8 mouse cellular contexts compared by ENCODE assay signal in the genomic region with DNA sequence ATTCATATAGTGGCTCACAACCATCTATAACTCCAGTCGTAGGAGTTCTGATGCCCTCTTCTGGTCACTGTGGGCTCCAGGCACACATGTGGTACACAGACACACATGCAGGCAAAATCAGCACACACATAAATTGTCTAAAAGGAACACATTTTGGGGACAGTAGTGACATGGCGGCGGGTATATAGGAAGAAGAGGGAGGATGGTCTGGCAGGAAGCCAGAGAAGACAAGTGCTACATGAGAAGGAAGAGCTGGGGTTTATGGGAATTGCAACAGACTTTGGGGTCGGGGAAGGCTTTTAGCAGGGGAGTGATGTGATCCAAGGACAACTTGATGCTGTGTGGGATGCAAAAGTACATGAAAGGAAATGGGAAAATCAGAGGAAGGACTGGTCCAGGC. TPM values are rescaled to one million over a fixed set of nuclear protein-coding genes. Genes with fewer than 3 reads are reported as not detected.
DNase-seq lines count a peak whose midpoint lies in the region; ATAC-seq and TF ChIP-seq lines count a peak whose summit lies in the region.
"Had no signal": no experiment of that assay in that cellular context is flagged by ENCODE, and none has a peak within 500 bp of the region (broad histone marks: within the 10 kb centered on the region; RNA-seq: fewer than 3 reads in every experiment).

No protein-coding gene starts in this region.

- peaks cover 31% of the 10 kb centered on the region for H3K4me1 ChIP-seq in lung, embryonic 15.5 days
- peaks cover 29% of the 10 kb centered on the region for H3K4me1 ChIP-seq in forebrain, embryonic 13.5 days
- H3K4me1 ChIP-seq in liver, embryonic 12.5 days: peaks cover 35% of the 10 kb centered on the region
- H3K4me1 ChIP-seq in stomach, postnatal 0 days (replicated peaks; ENCODE audit: control insufficient read depth, insufficient read depth): no peaks in the 10 kb centered on the region

- intact Hi-C loops in left cerebral cortex, postnatal 14 days (cut with DNase I): no loop called here

- 63% methylated on average over 4 of the region's 4 CpGs for WGBS in lung, embryonic 15.5 days
- 94% methylated on average over 4 of the region's 4 CpGs for WGBS in forebrain, embryonic 13.5 days
- WGBS in liver, embryonic 12.5 days (ENCODE audit: insufficient replicate concordance): 79% methylated on average over 4 of the region's 4 CpGs
- WGBS in stomach, postnatal 0 days: 78% methylated on average over 4 of the region's 4 CpGs

- H3K9me3 ChIP-seq in lung, embryonic 15.5 days: no peaks in the 10 kb centered on the region
- no peaks in the 10 kb centered on the region for H3K9me3 ChIP-seq in forebrain, embryonic 13.5 days (replicated peaks)
- H3K9me3 ChIP-seq in liver, embryonic 12.5 days (replicated peaks): no peaks in the 10 kb centered on the region
- H3K9me3 ChIP-seq in stomach, postnatal 0 days (ENCODE audit: control insufficient read depth, low read length): no peaks in the 10 kb centered on the region
- H3K9me3 ChIP-seq: megakaryocyte, embryonic 14.5 days had no signal

- no peak for ATAC-seq in lung, embryonic 15.5 days (ENCODE audit: borderline replicate concordance, extremely low read depth, low FRiP score, low TSS enrichment)
- ATAC-seq in forebrain, embryonic 13.5 days: no peak
- no peak for ATAC-seq in liver, embryonic 12.5 days
- no peak for ATAC-seq in stomach, postnatal 0 days (ENCODE audit: low FRiP score, low TSS enrichment)

- H3K27me3 ChIP-seq in lung, embryonic 15.5 days: no peaks in the 10 kb centered on the region
- no peaks in the 10 kb centered on the region for H3K27me3 ChIP-seq in forebrain, embryonic 13.5 days
- no peaks in the 10 kb centered on the region for H3K27me3 ChIP-seq in liver, embryonic 12.5 days (replicated peaks)
- H3K27me3 ChIP-seq in stomach, postnatal 0 days (ENCODE audit: control insufficient read depth, insufficient read depth, low read length): no peaks in the 10 kb centered on the region

- H3K4me2 ChIP-seq in lung, embryonic 15.5 days: peak overlapping the region; percentile 73
- peak overlapping the region; percentile 80 for H3K4me2 ChIP-seq in forebrain, embryonic 13.5 days
- H3K4me2 ChIP-seq in liver, embryonic 12.5 days: peak overlapping the region; percentile 83
- H3K4me2 ChIP-seq in stomach, postnatal 0 days (replicated peaks; ENCODE audit: low read depth): peak overlapping the region; percentile 47

- H3K36me3 ChIP-seq in lung, embryonic 15.5 days: peaks cover 18% of the 10 kb centered on the region
- peaks cover 25% of the 10 kb centered on the region for H3K36me3 ChIP-seq in forebrain, embryonic 13.5 days (ENCODE audit: poor library complexity, severe bottlenecking)
- peaks cover 19% of the 10 kb centered on the region for H3K36me3 ChIP-seq in liver, embryonic 12.5 days
- peaks cover 7% of the 10 kb centered on the region; the same call in 1 of the 2 replicates for H3K36me3 ChIP-seq in stomach, postnatal 0 days (ENCODE audit: control insufficient read depth, insufficient read depth, low read length)

- peak overlapping the region; percentile 65 for H3K4me3 ChIP-seq in lung, embryonic 15.5 days
- H3K4me3 ChIP-seq in forebrain, embryonic 13.5 days: peak overlapping the region; percentile 67
- H3K4me3 ChIP-seq in liver, embryonic 12.5 days: no peak overlapping the region
- peak overlapping the region; percentile 74; the same call in 1 of the 2 replicates for H3K4me3 ChIP-seq in stomach, postnatal 0 days (ENCODE audit: low read depth, low read length)

- peak; percentile 37 for TF ChIP-seq CTCF in stomach, postnatal 0 days (IDR thresholded peaks at IDR 0.05; ENCODE audit: low read depth)

- peak overlapping the region; percentile 94; the same call in 1 of the 2 replicates for H3K27ac ChIP-seq in lung, embryonic 15.5 days
- no peak overlapping the region for H3K27ac ChIP-seq in forebrain, embryonic 13.5 days
- no peak overlapping the region for H3K27ac ChIP-seq in liver, embryonic 12.5 days
- H3K27ac ChIP-seq in stomach, postnatal 0 days (replicated peaks): no peak overlapping the region

- DNase-seq in lung, postnatal 14 days: no peak
- no peak for DNase-seq in stomach, postnatal 0 days (ENCODE audit: low spot score)
- DNase-seq in thymus, postnatal 10 days (ENCODE audit: low spot score in 2 of 2): no peak
- no peak for DNase-seq in left cerebral cortex, postnatal 14 days (ENCODE audit: low spot score in 2 of 2)

- no peak for TF ChIP-seq EP300 in stomach, postnatal 0 days (optimal IDR thresholded peaks at IDR 0.05)

- no peak overlapping the region for H3K9ac ChIP-seq in lung, embryonic 15.5 days
- peak overlapping the region; percentile 77; the same call in 1 of the 2 replicates for H3K9ac ChIP-seq in forebrain, embryonic 13.5 days
- H3K9ac ChIP-seq in liver, embryonic 12.5 days: no peak overlapping the region
- 0 out of 2 replicates have a peak overlapping the region, but pooled peaks have one; percentile 35 for H3K9ac ChIP-seq in stomach, postnatal 0 days (ENCODE audit: low read length)

RNA-seq across cellular contexts. Expression of a gene that starts 1.6 kb away (rescaled TPM):
- 83.0 and 83.1 TPM in 2 replicates for polyA plus RNA-seq in lung, embryonic 15.5 days (2015; fragmentation: Nextera tagmentation; extraction: Ambion mirVana)
- 65.6 and 71.9 TPM in 2 replicates for polyA plus RNA-seq in forebrain, embryonic 13.5 days (2015; fragmentation: Nextera tagmentation; extraction: Ambion mirVana)
- polyA plus RNA-seq in liver, embryonic 12.5 days (2016; fragmentation: Nextera tagmentation; extraction: Ambion mirVana): 22.3 and 22.6 TPM in 2 replicates
- 47.5 and 47.7 TPM in 2 replicates for polyA plus RNA-seq in stomach, postnatal 0 days (2015; fragmentation: Nextera tagmentation; extraction: Ambion mirVana)
- 10 to 100 TPM; 42.8 to 46.0 TPM for total RNA-seq in left cerebral cortex, postnatal 14 days (2021)

RNA-seq across cellular contexts. Expression of a gene that starts 1.6 kb away (rescaled TPM):
- 134 and 137 TPM in 2 replicates for polyA plus RNA-seq in lung, embryonic 15.5 days (2015; fragmentation: Nextera tagmentation; extraction: Ambion mirVana)
- polyA plus RNA-seq in forebrain, embryonic 13.5 days (2015; fragmentation: Nextera tagmentation; extraction: Ambion mirVana): 92.2 and 114 TPM in 2 replicates
- 81.7 and 84.7 TPM in 2 replicates for polyA plus RNA-seq in liver, embryonic 12.5 days (2016; fragmentation: Nextera tagmentation; extraction: Ambion mirVana)
- polyA plus RNA-seq in stomach, postnatal 0 days (2015; fragmentation: Nextera tagmentation; extraction: Ambion mirVana): 163 and 168 TPM in 2 replicates
- 10 to 100 TPM; 83.0 to 87.6 TPM for total RNA-seq in left cerebral cortex, postnatal 14 days (2021)

RNA-seq across cellular contexts. Expression of a gene that starts 16.1 kb away (rescaled TPM):
- 73.2 and 79.5 TPM in 2 replicates for polyA plus RNA-seq in lung, embryonic 15.5 days (2015; fragmentation: Nextera tagmentation; extraction: Ambion mirVana)
- polyA plus RNA-seq in forebrain, embryonic 13.5 days (2015; fragmentation: Nextera tagmentation; extraction: Ambion mirVana): 45.9 and 49.0 TPM in 2 replicates
- 111 and 128 TPM in 2 replicates for polyA plus RNA-seq in liver, embryonic 12.5 days (2016; fragmentation: Nextera tagmentation; extraction: Ambion mirVana)
- 63.2 and 68.2 TPM in 2 replicates for polyA plus RNA-seq in stomach, postnatal 0 days (2015; fragmentation: Nextera tagmentation; extraction: Ambion mirVana)
- total RNA-seq in left cerebral cortex, postnatal 14 days (2021): 10 to 100 TPM; 22.2 to 24.0 TPM

RNA-seq across cellular contexts. Expression of a gene that starts 22.5 kb away (rescaled TPM):
- polyA plus RNA-seq in lung, embryonic 15.5 days (2015; fragmentation: Nextera tagmentation; extraction: Ambion mirVana): 158 TPM in 2 replicates
- 170 and 176 TPM in 2 replicates for polyA plus RNA-seq in forebrain, embryonic 13.5 days (2015; fragmentation: Nextera tagmentation; extraction: Ambion mirVana)
- 96.0 and 96.7 TPM in 2 replicates for polyA plus RNA-seq in liver, embryonic 12.5 days (2016; fragmentation: Nextera tagmentation; extraction: Ambion mirVana)
- polyA plus RNA-seq in stomach, postnatal 0 days (2015; fragmentation: Nextera tagmentation; extraction: Ambion mirVana): 91.1 and 95.9 TPM in 2 replicates
- 100 to 1,000 TPM; 115 to 119 TPM for total RNA-seq in left cerebral cortex, postnatal 14 days (2021)

RNA-seq across cellular contexts. Expression of a gene that starts 22.5 kb away (rescaled TPM):
- polyA plus RNA-seq in lung, embryonic 15.5 days (2015; fragmentation: Nextera tagmentation; extraction: Ambion mirVana): 44.4 and 48.3 TPM in 2 replicates
- polyA plus RNA-seq in forebrain, embryonic 13.5 days (2015; fragmentation: Nextera tagmentation; extraction: Ambion mirVana): 85.9 and 86.6 TPM in 2 replicates
- 40.6 and 41.7 TPM in 2 replicates for polyA plus RNA-seq in liver, embryonic 12.5 days (2016; fragmentation: Nextera tagmentation; extraction: Ambion mirVana)
- 28.4 and 32.1 TPM in 2 replicates for polyA plus RNA-seq in stomach, postnatal 0 days (2015; fragmentation: Nextera tagmentation; extraction: Ambion mirVana)
- total RNA-seq in left cerebral cortex, postnatal 14 days (2021): 10 to 100 TPM; 37.1 to 44.2 TPM

Comparison
In these comparisons a context has a peak if more than half of its experiments do, and no peak if none do; other contexts are left out.
1. H3K9ac ChIP-seq: peak in forebrain, embryonic 13.5 days (single experiment) and stomach, postnatal 0 days (single experiment); none in lung, embryonic 15.5 days (single experiment) and liver, embryonic 12.5 days (single experiment).
2. Peak in every context shown above with its lines, with median percentiles within 50 percentile points of each other: H3K4me2 ChIP-seq.